Mouse (Mus musculus): ENCODE measurements at regions not wholly inside any gene's neighbourhood (a gene's known extent, or its start where the extent isn't known, plus 50 kb on each side); places are given as distances from the start of the nearest gene placed in this dataset.

DNA sequence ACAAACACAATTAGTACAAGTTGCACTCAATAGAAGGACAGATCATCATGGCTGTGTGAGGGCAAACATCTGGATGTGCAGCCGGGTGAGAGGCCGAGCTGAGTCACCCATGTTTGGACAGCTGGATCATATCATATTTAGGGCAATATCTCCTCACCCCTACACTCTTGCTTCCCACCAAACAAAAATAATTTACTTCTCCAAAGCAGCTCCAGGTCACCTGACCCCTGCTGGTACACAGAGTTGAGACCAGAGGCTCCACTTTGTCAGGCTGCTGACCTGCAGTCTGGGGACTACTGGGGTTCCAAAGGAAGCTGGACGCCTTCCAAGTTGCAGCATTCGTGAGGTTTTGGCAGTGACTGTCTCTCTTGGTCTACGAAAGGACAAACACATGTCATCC lies 186.3 kb downstream of the Usp46 start:
- DNase-seq, result peak; percentile 19

DNA sequence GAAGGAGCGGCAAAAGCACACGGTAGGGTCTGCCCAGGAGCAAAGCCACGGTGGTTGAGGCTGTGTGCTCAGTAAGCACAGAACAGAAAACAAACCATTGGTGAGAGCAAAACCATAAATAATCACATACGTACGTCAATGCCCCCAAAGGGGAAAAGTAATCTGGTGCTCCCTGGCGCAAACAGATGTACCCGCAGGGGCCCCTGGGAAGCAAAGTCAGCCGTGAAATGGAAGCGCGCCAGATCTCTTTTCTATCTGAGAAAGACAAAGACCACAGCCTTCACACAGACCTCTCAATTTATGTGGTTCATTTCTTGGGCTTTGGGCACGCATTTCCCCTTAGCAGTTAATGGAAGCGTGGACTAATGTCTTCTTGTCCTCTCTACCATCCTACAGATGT lies 183.2 kb downstream of the Usp46 start:
- DNase-seq, result no peak

DNA sequence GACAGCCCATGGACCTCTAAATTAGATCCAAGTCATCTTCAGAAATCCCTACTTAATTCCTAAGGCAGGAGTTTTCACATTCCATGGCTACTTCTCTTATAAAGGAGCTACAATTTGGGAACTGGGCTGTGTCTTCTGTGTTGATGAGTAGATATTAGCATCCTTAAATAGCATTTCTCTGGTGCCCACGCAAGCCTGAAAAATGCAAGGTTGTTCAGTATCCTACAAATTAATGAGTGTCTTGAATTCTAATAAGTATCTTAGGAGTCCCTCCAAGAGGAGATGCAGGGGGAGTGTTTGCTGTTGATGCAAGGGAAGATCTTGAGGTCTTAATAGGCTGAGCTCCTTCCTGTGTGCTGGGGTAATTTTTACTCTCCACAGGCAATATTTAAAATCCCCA lies 182.5 kb downstream of the Usp46 start:
- no peak for DNase-seq

DNA sequence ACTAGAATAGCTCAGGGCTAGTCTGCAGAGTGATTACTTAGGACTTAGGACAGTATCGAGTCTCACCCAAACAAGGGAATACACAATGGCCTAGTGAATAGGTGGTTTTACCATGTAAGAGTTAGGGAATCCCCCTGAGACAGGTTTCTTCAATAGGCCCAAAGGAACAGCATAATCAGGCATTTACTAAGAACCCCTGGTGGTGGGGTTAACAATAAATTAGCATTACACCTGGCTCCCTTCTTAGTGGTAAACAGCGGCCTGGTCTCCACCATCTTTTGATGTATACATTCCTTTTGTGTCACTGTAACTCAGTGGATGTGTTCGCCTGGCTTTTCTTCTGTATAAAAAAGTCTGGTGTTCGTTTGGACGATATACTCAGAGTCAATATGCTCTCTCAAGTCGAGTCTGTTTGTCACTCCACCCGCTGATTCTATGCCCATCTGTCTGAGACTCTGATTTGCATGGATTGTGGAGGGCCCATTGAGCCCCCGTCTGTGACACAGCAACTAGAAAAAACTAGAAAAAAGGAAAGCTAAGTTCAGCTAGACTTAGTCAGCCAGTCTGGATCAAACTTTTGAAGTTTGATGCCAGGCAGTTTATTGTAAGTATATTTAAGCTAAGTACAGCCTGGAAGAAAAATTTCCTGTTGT lies 180.8 kb downstream of the Usp46 start:
- no peak for DNase-seq

DNA sequence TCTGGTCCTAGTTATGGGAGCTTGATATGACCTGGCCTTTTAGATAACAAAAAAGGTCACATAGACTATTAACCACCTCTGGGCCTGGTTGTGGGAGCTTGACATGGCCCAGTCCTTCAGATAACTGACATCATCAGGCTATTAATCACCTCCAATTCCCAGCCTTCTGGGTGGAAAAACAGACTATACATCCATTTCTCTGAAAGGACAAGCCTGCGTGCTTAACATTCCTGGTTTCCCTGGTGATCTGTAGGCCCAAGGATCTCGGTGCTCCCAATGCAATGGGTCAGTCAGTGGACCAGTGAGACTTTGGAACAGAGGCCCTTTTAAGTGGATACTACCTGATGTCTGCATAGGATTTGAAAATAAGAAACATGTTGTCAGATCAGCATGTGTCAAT lies 179.8 kb downstream of the Usp46 start:
- DNase-seq, result no peak

DNA sequence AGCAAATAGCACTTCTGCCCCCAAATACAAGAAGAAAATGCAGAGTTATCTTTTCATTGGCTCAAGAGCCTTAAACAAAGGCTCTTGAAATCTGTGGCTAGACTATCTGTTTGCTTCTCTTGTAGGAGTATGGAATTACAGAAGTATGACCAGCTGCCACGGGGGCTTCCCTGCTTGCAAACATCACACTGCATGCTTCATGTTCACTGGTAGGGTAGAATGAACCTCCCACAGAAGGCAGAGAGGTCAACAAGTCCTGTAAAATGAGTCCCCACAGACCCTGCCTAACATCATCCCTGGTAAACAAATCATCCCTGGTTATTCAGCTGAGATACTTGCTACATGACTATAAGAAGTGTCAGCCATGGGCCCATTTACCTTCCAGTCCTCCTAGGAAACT lies 178.9 kb downstream of the Usp46 start:
- no peak for DNase-seq

DNA sequence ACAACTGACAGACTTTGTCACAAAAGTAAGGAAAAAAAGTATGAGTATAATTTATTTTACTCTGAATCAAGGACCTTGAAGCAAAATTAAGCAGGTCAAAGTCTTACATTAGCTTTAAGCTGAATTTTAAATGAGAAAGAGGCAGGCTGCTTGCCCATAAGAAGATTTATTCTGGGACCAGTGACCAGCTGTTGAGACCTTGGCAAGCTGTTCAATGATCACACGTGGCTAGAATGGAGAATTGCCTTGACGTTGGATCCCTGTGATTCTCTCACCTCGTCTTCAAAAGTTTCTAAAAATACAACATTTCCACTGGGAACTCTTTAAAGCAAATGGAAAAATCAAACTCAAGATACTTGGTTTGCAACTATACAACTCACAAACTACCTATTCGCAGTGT lies 177.3 kb downstream of the Usp46 start:
- no peak for DNase-seq

DNA sequence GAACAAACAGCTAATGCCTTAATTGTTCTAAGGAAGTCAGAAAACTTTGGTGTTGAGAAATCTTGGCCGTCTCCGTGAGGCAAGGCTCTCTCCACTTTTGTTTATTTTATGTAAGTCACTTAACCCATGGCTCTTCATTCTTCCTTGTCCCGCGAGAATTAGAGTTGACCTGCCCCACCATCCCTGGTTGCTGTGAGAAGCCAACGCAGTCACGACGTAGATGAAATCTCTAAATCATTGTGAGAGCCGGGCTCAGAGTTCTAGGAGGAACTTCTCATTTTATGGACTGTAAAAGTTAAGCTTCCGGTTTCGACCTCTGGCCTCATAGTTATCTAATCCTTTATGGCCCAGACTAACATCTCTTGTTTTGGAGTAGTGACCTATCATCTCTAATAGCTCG lies 176.6 kb downstream of the Usp46 start:
- no peak for DNase-seq

DNA sequence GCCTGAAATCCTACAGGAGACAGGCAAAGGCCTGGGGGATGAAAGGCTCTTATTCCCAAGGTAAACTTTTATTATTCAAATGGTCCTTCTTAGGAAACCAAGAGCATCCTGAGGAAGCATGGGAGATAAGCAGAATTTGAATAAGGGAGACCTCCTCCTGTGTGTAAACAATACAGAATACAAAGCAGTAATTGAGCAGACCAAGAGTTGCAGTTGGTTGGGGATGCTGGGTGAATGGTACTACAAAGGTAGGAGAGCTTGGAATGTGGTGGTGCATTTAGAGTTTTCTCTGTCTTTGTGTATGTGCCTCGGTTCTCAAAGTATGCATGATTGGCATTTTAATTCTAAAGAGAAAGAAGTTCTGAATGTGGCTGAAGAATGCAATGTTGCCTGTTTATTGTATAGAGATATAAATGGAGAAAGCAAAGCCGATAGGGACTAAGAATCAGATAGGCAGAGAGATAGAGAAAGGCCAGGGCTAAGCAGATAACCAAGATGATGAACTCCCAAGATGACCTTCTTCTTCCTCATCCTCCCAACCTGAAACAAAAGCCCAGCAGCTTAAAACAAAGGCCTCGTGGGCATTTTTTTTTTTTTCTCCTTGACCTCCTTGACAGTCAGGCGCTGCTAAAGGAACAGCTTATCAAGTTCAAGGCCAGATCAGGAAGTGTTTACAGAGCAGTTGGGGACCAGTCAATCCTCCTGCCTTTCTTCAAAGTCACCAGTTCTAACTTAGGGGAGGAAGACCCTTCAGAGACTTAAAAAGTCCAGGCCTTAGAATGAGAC lies 175.6 kb downstream of the Usp46 start:
- no peak for DNase-seq

DNA sequence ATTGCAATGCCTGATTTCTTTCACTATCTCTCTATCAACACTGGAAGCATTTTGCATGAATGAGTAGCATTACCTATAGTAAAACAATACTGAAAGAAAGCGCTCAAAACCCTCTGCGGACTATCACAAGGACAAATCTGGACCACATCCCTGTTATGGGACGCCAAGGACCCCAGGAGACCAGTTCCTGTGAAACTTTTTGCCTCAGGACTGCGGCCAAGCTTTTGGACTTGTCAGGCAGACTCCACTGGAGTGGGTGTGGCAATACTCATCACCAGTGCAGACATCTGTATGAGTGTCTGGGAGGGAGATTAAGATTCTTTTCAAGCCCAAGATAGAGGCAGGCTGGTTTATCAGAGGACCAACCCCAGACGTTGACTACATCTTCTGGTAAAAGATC lies 173.0 kb downstream of the Usp46 start:
- DNase-seq, result no peak

DNA sequence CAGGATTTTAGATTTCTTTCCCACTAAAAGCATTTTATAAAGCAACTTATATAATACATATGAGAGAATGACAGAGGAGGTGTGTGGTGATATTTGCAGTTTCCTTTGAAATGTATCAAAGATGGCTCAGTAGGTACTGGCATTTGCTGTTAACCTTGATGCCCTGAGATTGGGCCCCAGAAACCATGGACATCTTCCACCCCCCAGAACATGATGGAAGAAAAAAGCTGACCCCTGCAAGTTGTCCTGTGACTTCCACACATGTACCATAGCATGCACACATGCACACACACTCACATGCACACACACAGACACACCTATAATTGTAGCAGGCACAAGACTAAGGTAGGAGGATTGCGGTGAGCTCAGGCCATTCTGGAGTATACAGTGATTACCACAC lies 171.4 kb downstream of the Usp46 start:
- DNase-seq, result no peak

DNA sequence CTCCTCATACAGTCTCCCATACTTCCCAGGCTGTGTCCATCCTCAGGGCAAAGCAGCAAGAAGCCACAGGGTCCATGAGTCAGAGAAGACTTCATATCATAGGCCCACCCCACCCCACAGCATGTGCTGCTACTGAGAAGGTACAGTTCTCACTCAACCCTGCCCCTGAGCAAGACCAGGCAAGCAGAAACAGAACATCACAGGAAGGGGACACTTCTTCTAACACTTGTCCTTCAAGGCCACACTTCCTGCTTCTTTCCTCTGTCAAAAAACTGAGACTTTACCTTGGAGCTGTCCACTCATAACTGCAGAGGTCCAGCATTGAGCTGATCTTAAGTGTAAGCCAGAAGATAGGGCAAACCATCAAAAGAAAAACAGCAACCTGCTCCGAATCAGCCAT lies 166.6 kb downstream of the Usp46 start:
- DNase-seq, result no peak

DNA sequence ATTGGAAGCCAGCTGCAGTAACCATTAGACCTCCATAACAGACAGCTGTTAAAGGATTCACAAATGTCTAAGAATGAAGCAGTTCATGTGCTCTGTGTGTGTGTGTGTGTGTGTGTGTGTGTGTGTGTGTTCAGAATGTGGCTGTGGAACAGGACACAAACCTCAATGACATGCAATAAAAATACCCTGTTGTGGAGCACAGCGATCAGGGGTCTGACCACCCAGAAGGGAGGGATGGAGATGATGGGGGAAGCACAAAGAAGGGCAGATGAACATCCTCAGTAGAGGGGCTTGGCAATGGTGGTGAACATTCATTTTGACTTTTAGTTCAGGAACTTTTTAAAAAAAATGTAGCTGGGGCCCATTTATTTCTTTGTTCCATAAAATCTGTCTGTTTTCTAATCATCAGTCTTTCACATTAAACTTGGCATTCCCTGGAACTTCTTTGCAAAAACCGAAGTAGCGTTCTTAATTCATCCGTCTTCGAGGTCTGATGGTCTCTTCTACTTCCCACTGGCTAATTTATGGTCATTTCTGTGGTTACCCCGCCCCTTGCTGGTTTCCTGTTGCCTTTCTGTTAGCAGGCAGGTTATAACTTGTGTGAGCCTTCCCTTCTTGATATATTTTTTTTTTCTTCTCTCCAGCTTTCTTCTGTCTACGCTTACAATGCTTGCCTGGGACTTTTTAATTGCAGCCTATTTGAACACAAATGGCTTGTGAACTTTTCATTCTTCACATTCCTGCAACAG lies 165.6 kb downstream of the Usp46 start:
- DNase-seq, result no peak

DNA sequence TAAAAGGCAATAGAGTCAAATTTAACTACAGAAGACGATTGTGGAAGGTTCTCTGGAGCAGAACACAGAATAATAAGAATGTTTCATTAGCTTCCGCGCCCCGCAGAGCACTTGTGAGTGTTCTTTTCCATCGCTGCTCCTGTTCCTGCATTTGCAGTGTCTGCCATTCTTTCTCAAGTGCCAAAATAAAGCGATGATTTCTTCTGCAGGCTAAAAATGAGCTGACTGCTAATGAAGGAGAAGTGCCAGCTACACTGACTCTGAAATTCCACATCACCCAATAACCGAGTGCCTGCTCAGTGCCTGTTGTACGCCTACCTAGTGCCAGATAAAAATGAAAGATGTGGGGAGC lies 165.0 kb downstream of the Usp46 start:
- no peak for DNase-seq

DNA sequence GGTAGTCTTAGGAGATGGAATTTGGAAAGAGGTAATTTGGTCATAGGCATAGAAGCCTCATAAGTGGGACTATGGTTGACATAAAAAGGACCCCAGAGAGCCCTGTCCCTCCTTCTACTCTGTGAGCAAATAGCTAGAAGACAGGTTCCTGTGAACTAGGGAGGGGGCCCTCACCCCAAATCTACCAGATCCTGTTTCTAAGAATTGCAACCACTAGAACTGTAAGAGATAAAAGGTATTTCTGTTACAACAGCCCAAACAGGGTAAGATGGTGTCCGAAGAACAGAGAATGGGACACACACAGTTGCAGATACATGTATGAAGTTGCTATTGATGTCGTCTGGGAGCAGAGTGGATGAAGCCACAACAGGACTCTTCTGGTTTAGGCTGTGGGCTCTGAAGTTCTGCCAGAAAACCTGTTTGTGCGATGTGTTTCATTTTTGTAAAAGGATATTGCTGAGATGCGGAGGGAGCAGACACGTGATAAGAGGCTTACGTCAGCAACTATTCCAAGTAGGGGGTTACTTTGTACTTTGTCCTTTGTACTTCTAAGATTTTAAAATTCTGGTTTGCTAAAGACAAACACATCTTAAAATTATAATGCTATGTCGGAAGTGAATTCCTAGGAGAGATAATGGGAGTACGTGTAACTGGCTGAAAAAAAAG lies 164.0 kb downstream of the Usp46 start:
- DNase-seq, result no peak

DNA sequence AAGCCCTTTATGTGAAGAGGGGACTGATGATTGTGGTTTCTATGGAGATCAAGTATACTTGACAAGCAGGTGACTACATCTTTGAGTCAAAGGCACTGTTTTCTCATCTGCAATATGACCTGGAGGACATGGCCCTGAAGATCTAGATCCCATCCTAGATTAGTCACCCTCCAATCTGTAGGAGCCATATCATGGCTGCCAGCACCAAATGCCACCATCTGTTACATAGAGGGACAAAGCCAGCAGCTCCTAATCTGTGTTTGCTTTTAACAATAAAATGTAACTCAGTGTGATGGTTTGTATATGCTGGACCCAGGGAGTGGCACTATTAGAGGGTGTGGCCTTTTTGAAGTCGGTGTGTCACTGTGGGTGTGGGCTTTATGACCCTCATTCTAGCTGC lies 156.1 kb downstream of the Usp46 start:
- peak; percentile 64 for DNase-seq

DNA sequence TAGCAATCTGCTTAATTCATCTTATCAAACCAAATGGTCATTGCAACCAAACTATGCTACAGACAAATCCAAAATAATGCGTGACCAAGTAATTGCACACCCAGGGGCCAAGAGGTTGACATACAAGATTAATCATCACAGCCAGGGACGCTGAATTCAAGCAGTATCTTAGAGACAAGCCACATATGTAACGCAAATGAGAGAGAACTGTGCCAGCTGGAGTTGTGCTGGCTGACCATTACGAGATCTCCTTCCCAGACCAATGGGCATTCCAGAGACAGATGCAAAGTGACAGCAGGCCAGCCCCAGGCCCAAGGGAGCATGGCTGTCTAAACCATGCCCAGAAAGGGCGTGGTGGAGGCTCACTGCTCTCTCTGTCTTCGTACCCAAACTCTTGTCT lies 155.1 kb downstream of the Usp46 start:
- no peak for DNase-seq

DNA sequence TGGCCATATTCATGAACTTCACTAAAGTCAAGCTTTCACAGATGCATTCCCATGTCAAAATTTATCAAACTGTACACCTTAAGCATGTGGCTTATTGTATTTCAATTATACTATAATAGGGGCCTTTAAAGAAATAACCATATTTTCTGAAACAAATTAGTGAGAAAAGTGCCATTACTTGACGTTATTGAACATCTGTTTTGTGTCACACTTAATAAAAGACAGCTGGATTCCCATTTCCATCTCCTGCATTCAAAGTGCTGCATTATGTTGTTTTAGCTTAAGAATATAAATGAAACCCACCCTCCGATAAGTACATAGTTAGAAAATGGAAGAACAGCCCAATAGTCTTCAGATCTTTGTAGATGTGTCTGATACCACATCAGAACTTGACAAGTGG lies 150.2 kb downstream of the Usp46 start:
- no peak for DNase-seq

DNA sequence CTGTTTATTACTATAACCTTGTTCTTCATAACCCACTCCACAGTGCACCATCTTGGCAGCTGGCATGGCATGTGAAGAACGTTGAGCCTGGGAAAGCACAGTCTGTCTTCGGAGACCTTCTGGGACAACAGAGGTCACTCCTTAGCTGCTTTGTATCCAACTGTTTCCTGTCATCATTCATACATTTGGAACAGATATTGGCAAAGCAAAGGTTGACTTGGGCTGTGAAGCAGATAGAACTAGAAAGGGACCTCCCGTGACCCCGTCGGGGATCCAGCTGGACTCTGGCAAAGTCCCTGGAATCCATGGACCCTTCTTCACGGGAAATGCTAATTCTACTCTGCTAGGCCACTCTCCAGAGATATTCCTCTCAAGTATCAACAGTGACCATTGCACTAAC lies 148.3 kb downstream of the Usp46 start:
- no peak for DNase-seq

DNA sequence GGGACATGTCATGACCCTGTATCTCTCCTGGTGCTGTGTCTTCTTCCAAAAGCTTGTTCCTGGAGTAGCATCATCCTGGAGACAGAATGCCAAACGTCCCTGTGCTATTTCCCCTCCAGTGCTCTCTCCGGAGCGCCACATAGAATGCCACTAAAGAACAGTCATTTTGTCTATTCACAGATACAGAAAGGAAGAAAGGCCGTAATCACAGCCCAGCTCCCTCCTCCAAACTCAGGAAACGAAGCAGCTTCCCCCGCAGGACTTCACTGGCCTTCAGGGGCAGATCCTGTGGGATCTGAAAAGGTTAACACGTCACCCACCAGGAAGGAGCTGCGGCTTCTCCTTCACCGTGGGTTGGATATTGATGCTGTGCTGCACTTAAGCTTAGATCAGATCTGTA lies 140.7 kb downstream of the Usp46 start:
- no peak for DNase-seq

DNA sequence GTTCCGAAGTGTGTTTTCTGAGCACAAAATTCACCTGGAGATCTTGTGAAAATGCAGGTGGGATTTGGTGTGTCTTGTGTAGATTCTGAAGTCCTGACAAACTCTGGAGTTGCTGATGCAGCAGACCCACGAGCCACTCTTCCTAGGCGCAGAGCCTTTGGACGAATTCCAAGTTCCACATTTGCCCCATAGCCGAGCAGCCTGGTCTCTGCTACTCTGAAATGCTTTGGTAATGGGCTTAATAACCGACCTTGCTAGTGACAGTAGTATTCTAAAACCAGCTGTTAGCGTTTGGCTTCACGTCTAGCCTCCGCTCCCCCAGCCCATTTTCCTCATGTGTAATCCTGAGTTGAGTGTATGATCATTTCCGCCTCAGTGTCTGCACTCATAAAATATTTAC lies 139.5 kb downstream of the Usp46 start:
- no peak for DNase-seq

DNA sequence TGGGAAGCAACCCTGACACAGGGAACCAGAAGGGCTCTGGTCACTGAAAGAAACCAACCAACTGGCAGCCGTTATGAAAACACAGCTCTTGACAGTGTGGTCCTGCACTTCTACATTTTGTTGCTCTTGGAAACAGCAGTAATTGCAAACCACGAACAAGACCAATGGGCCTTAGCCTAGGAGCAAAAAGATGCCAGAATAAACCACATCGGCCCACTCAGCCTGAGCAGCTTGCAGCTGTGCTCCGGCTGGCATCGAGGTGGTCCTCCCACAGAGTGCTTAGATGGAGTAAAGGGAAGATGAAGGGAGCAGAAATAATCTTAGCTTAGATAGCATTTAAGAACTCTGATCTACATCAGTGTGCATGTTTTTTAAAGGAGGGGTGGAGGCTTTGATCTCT lies 138.0 kb downstream of the Usp46 start:
- no peak for DNase-seq

DNA sequence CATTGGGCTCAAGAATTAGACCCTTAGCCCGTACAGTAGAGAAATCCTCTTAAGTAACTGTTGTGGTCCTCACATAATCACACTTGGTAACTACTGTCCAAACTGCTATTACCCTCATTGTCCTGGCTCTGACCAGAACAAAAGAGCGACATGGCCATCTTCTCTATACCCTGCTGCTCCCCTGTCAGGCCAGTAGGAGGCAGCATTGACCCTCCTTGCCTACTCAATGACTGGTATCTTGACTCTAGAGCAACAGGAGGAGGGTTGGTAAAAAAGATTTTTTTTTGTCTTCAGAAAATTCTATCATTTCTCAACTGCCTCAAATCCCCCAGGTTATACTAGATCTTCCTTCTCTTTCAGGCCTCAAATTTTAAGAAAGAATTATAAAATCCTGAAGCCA lies 130.4 kb downstream of the Usp46 start:
- peak; percentile 30 for DNase-seq

DNA sequence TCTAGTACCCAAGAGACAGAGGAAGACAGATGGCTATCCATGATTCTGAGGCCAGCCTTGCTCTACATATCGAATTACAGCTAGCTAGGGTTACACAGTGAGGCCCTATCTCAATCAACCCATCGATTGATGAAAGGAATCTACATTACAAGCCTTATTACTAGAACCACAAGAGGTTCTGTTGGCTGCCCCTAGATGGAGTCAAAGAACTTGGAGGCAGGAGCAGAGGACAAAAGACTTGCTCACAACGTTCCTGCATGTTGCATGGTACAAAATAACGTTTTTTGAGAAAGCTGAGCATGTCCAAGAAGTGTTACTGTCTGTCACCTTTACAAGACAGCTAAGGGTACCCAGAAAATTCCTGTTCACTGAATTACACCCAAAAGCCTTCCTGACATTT lies 129.8 kb downstream of the Usp46 start:
- DNase-seq, result no peak

Data from cerebellum, adult 11-12 months (tissue).